Mouse (Mus musculus): Measurements from ENCODE around the gene Slc22a3.

- no peak for TF ChIP-seq POLR2A (IDR thresholded peaks at IDR 0.05; ENCODE audit: control insufficient read depth, low read depth, low read length)
- no peak for TF ChIP-seq CTCF (IDR thresholded peaks at IDR 0.05; ENCODE audit: control insufficient read depth, insufficient read depth, insufficient replicate concordance, low read depth, low read length)
Measured at GRCm38 (mm10) chr17:12451234-12451633, 56.3 kb downstream of the Slc22a3 start.
